Mouse (Mus musculus): Measurements from ENCODE around the gene Sugt1. TPM values are rescaled to one million over a fixed set of nuclear protein-coding genes. Genes with fewer than 3 reads are reported as not detected.

Gene Sugt1
- 76.0 and 94.6 TPM in 2 replicates for total RNA-seq (2014; fragmentation: Nextera tagmentation)
- total RNA-seq (2017), result 121 and 127 TPM in 2 replicates

- ATAC-seq (replicated peaks; ENCODE audit: low FRiP score, low TSS enrichment, poor library complexity, severe bottlenecking), result peak; percentile 97
Measured at GRCm38 (mm10) chr14:79587139-79587851, at the start of gene Sugt1. Sugt1 (plus strand) TSS chr14:79587691.

- ATAC-seq (replicated peaks; ENCODE audit: low FRiP score, low TSS enrichment, poor library complexity, severe bottlenecking), result no peak
Measured at GRCm38 (mm10) chr14:79537921-79538320, 49.6 kb upstream of the Sugt1 start.

DNA sequence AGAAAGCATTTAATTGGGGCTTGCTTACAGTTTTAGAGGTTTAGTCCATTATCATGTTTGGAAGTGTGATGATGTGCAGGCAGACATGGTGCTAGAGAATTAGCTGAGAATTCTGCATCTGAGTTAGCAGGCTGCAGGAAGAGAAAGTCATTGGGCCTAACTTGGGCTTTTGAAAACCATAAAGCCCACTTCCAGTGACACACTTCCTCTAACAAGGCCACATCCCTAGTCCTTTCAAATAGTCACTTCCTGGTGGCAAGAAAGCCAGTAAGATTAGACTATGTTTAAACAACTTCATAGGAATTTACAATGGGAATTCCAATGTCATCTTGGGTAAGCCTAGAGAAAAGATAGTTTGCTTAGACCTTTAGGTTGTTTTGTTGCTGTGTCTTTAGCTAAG lies 45.9 kb upstream of the Sugt1 start:
- ATAC-seq (replicated peaks; ENCODE audit: low FRiP score, low TSS enrichment, poor library complexity, severe bottlenecking), result no peak

DNA sequence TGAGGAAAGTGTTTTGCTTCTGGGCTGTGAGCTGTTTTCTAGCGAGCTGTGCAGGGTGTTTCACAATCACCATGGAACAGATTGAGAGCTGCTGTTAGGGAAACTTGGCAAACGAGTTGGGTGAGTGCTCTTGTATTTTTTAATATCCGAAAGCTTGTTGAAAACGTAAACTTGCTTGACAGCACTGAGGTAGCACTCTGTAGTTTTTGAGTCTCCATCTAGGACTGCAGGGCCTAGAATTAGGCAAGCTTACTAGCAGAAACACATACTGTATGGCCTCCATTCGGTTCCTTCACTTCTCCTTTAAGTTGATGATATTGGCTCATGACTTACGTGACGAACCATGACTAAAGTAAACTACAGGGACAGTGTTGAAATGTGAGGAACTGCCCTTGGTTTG lies 38.1 kb upstream of the Sugt1 start:
- no peak for ATAC-seq (replicated peaks; ENCODE audit: low FRiP score, low TSS enrichment, poor library complexity, severe bottlenecking)

DNA sequence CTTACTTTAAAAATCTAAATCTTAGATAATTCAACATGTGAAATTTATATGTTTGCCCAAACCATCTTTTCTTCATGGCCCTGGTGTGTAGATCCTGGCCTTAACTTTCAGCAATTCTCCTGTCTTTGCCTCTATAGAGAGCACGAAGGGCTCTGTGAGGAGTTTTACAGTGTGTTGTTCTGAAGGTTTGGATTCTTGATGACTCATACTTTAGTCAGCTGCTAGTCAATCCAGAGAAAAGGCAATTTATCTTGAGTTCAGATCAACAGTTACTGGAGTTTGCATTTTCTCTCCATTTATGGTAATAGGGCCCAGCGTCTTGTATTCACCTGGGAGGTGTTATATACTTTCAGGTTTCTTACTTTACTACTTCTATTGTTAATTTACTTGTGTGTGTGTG lies 35.6 kb upstream of the Sugt1 start:
- no peak; the same call in 1 of the 2 replicates for ATAC-seq (replicated peaks; ENCODE audit: low FRiP score, low TSS enrichment, poor library complexity, severe bottlenecking)

DNA sequence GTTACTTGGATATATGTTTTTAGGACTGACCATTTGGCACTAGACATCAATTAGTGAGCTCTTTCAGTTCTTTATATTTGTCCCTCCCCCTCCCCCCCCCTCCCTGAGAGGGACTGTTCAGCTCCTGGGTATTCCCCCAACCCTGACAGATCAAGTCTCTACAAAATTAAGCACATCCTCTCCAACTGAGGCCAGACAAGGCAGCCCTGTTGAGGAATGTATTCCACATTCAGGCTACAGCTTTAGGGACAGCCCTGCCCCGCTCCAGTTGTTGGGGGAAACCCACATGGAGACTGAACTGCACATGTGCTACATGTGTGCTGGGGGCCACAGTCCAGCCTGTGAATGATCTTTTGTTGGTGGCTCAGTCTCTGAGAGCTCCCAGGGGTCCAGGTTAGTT lies 34.6 kb upstream of the Sugt1 start:
- ATAC-seq (replicated peaks; ENCODE audit: low FRiP score, low TSS enrichment, poor library complexity, severe bottlenecking), result no peak

GRCm38 (mm10) chr14:79557796-79558195 lies 29.7 kb upstream of the Sugt1 start:
- ATAC-seq (replicated peaks; ENCODE audit: low FRiP score, low TSS enrichment, poor library complexity, severe bottlenecking), result no peak

- peak; percentile 88 for ATAC-seq (replicated peaks; ENCODE audit: low FRiP score, low TSS enrichment, poor library complexity, severe bottlenecking)
Measured at GRCm38 (mm10) chr14:79562745-79563144, 24.7 kb upstream of the Sugt1 start.

DNA sequence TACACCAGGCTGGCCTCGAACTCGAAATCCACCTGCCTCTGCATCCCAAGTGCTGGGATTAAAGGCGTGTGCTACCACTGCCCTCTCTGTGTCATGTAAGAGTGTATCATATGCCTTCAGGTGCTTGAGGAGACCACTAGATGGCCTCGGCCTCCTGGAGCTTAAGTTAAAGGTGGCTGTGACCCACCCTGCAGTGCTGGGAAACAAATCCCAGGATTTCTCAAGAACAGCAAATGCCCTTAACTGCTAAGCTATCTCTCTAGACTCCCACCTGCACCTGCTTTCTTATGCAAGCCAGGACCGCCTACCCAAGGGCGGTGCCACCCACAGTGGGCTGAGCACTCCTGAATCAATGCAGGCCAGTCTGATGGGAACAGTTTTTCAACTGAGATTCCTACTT lies 22.7 kb upstream of the Sugt1 start:
- ATAC-seq (replicated peaks; ENCODE audit: low FRiP score, low TSS enrichment, poor library complexity, severe bottlenecking), result peak; percentile 64; the same call in 1 of the 2 replicates

DNA sequence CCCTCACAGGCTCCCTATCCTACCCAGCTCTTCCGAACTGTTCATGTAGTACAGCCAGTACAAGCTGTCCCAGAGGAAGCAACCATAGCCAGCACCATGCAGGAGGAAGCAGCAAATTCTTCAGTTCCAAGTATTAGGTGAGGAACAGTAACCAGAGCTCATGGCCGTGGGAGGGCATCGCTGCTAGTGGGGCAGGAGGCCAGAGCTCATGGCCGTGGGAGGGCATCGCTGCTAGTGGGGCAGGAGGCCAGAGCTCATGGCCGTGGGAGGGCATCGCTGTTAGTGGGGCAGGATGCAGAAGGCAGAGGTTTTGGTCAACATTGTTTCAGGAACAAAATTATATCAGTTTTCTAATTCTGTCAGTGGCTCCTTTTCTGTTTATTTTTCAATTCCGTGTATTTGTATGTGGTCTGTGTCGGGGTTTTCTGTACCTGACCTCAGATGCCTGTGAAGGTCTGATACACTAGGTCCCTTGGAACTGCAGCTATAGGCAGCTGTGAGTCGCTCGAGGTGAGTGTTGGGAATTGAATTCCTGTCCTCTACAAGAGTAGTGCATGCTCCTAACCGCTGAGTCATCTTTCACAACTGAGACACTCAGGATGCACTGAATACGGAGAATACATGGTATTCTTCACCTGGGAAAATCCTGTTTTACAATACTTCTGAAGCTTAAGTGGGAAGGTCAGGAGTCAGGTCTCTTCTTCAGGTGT lies 13.9 kb upstream of the Sugt1 start:
- ATAC-seq (replicated peaks; ENCODE audit: low FRiP score, low TSS enrichment, poor library complexity, severe bottlenecking), result 0 out of 2 replicates have a peak, but pooled peaks have one; percentile 26

- no peak for ATAC-seq (replicated peaks; ENCODE audit: low FRiP score, low TSS enrichment, poor library complexity, severe bottlenecking)
Measured at GRCm38 (mm10) chr14:79574361-79574760, 13.1 kb upstream of the Sugt1 start.

GRCm38 (mm10) chr14:79583526-79584245 lies 3.8 kb upstream of the Sugt1 start:
- no peak for ATAC-seq (replicated peaks; ENCODE audit: low FRiP score, low TSS enrichment, poor library complexity, severe bottlenecking)

GRCm38 (mm10) chr14:79586499-79587138 lies 872 bp upstream of the Sugt1 start:
- ATAC-seq (replicated peaks; ENCODE audit: low FRiP score, low TSS enrichment, poor library complexity, severe bottlenecking), result no peak

GRCm38 (mm10) chr14:79587852-79588229 lies 350 bp downstream of the Sugt1 start:
- no peak; the same call in 1 of the 2 replicates for ATAC-seq (replicated peaks; ENCODE audit: low FRiP score, low TSS enrichment, poor library complexity, severe bottlenecking)

DNA sequence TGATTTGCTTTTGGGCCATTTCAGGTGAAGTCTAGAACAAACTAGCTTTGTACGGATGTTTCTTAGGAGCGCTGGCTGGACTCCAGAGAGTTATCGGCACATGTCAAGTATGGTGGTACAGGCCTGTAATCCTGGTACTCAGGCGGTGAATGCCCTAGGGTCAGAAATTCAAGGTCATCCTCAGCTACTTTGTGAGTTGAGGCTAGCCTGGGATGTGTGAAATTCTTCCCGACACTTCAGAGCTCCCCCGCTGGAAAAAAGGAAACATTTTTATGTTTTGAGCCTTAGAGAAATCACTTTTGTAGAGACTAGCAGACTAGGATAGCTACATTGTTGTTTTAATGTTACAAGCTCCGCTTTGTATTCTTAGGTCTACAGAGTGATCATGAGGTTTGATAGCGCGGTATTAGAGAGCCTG lies 1.1 kb downstream of the Sugt1 start:
- ATAC-seq (replicated peaks; ENCODE audit: low FRiP score, low TSS enrichment, poor library complexity, severe bottlenecking), result no peak

DNA sequence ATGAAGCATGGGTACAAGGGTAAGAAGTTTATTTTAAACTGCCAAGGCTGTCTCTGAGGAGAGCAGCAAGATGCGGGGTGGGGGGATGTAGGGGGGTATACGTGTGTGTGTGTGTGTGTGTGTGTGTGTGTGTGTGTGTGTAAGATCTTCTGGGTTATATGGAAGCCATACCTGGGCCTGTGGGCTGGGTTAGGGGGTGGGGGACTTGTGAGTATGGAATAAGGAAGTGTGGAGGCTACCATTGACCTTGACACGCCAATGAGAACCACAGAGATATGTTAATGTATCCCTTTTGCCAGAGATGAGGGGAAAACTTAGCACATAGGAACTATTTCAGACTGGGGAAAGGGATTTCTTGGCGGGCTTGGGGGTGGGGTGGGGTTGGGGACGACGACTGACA lies 1.9 kb downstream of the Sugt1 start:
- no peak for ATAC-seq (replicated peaks; ENCODE audit: low FRiP score, low TSS enrichment, poor library complexity, severe bottlenecking)

GRCm38 (mm10) chr14:79590916-79591315 lies 3.4 kb downstream of the Sugt1 start:
- ATAC-seq (replicated peaks; ENCODE audit: low FRiP score, low TSS enrichment, poor library complexity, severe bottlenecking), result no peak

DNA sequence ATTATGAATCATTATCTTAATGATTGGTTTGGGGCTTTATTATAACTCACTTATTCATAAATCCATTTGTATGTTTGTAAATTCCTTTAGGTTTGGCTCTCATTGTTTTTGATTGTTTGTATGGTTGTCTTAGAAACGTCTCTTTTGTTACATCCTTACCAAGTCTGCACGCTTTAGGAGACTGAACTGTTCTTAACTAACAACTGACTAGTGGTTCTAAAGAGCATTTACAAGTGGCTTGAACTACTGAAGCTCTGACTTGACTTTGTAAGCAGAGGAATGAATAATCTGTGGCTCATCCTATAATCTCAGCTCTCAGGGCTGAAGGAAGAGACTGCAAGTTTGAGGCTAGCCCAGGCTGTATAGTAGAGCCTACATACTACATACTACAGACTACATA lies 4.1 kb downstream of the Sugt1 start:
- no peak for ATAC-seq (replicated peaks; ENCODE audit: low FRiP score, low TSS enrichment, poor library complexity, severe bottlenecking)

DNA sequence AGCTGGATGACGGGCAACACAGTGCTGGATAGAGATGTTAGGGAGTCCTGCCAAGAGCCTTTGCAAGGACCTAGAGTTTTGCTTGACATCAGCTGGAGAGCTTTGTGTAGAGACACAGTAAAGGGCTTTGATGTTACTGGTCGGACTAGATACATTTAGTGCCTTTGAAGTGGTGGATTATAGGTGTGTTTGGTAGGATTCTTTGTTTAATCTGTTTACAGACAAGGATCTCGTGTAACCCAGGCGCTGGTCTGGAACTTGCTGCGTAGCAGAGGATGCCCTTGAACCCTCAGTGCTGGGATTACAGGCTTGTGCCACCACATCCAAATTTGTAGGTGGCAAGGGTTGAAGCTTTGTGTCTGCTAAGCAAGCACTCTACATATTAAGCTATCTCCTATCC lies 6.6 kb downstream of the Sugt1 start:
- ATAC-seq (replicated peaks; ENCODE audit: low FRiP score, low TSS enrichment, poor library complexity, severe bottlenecking), result no peak

GRCm38 (mm10) chr14:79596602-79597001 lies 9.1 kb downstream of the Sugt1 start:
- ATAC-seq (replicated peaks; ENCODE audit: low FRiP score, low TSS enrichment, poor library complexity, severe bottlenecking), result no peak
